In the genomic region with DNA sequence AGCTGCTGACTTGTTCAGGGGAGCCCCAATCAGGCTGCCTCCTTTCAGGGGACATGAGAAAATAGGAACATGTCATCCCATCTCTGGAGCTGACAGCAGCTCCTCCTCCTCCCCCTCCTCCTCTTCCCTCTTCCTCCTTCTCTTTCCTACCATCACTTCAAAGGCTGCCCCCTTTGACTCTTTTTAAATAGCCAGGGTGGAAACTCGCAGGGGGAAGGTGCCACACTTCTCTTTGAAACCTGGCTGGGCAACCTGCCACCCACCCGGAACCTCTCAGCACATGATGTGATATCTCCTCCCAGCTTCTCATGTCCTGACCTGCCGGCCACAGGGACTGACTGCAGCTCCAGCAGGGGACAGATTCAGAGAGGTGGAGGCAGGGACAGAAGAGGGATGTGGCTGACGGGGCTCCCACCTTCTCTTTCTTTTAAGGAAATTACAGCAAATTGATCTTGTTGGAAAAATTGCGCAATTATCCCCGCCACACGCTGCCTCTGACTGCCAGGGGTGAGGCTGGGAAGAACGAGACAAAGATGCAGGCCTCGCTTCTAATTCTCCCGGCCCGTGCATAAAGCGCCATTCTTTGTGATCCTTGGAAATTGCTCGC, we compare ENCODE assay signal across 12 mouse cellular contexts.
A peak's percentile ranks its signal among the peaks of the same experiment; 100 is the strongest.
DNase-seq lines count a peak whose midpoint lies in the region; ATAC-seq and TF ChIP-seq lines count a peak whose summit lies in the region.
"Had no signal": no experiment of that assay in that cellular context is flagged by ENCODE, and none has a peak within 500 bp of the region (broad histone marks: within the 10 kb centered on the region; RNA-seq: fewer than 3 reads in every experiment).

No protein-coding gene starts in this region.

- H3K27me3 ChIP-seq in lung, embryonic 14.5 days (ENCODE audit: insufficient read depth, low read length), result no peaks in the 10 kb centered on the region
- H3K27me3 ChIP-seq in forebrain, embryonic 10.5 days (ENCODE audit: poor library complexity, severe bottlenecking), result no peaks in the 10 kb centered on the region
- H3K27me3 ChIP-seq in hindbrain, embryonic 12.5 days, result peaks cover 9% of the 10 kb centered on the region; the same call in 1 of the 2 replicates
- H3K27me3 ChIP-seq in neural tube, embryonic 15.5 days (replicated peaks), result 0 out of 2 replicates have a peak, but pooled peaks cover 3% of the 10 kb centered on the region
- H3K27me3 ChIP-seq: limb, embryonic 12.5 days had no signal

- no peak overlapping the region for H3K9ac ChIP-seq in lung, embryonic 14.5 days
- H3K9ac ChIP-seq in hindbrain, embryonic 12.5 days, result peak overlapping the region; percentile 15
- H3K9ac ChIP-seq in neural tube, embryonic 15.5 days (replicated peaks), result no peak overlapping the region
- H3K9ac ChIP-seq: limb, embryonic 12.5 days had no signal

- H3K36me3 ChIP-seq in lung, embryonic 14.5 days (ENCODE audit: insufficient read depth), result no peaks in the 10 kb centered on the region
- no peaks in the 10 kb centered on the region for H3K36me3 ChIP-seq in forebrain, embryonic 10.5 days (replicated peaks)
- no peaks in the 10 kb centered on the region for H3K36me3 ChIP-seq in hindbrain, embryonic 12.5 days
- H3K36me3 ChIP-seq in neural tube, embryonic 15.5 days, result no peaks in the 10 kb centered on the region
- H3K36me3 ChIP-seq: limb, embryonic 12.5 days had no signal

- peak; percentile 34 for DNase-seq in lung, embryonic 14.5 days
- no peak for DNase-seq in lung, postnatal 14 days
- DNase-seq in forebrain, embryonic 10.5 days (ENCODE audit: extremely low spot score, low spot score), result peak; percentile 26
- DNase-seq in thymus, postnatal 36 days, result no peak
- no peak for DNase-seq in adrenal gland, postnatal 4 days (ENCODE audit: low spot score in 2 of 2)
- DNase-seq: heart, adult 18-20 months; layer of hippocampus, adult 9-11 months had no signal

- H3K4me2 ChIP-seq in lung, embryonic 14.5 days, result no peak overlapping the region
- H3K4me2 ChIP-seq in hindbrain, embryonic 12.5 days (replicated peaks), result peak overlapping the region; percentile 30
- H3K4me2 ChIP-seq in neural tube, embryonic 15.5 days, result peak overlapping the region; percentile 0; the same call in 1 of the 2 replicates
- H3K4me2 ChIP-seq: limb, embryonic 12.5 days had no signal

- H3K4me1 ChIP-seq in lung, embryonic 14.5 days (ENCODE audit: insufficient read depth), result 0 out of 2 replicates have a peak, but pooled peaks cover 5% of the 10 kb centered on the region
- peaks cover 14% of the 10 kb centered on the region for H3K4me1 ChIP-seq in forebrain, embryonic 10.5 days
- peaks cover 15% of the 10 kb centered on the region for H3K4me1 ChIP-seq in hindbrain, embryonic 12.5 days
- H3K4me1 ChIP-seq in neural tube, embryonic 15.5 days, result peaks cover 9% of the 10 kb centered on the region
- H3K4me1 ChIP-seq: limb, embryonic 12.5 days had no signal

- no peak for ATAC-seq in lung, embryonic 14.5 days (ENCODE audit: insufficient read depth)
- ATAC-seq in hindbrain, embryonic 12.5 days (ENCODE audit: low FRiP score), result no peak
- no peak for ATAC-seq in neural tube, embryonic 15.5 days (ENCODE audit: low FRiP score)
- ATAC-seq: intestine, embryonic 16.5 days had no signal

- WGBS in lung, embryonic 14.5 days, result 31% methylated on average over 13 of the region's 13 CpGs
- WGBS in forebrain, embryonic 10.5 days, result 28% methylated on average over 13 of the region's 13 CpGs
- 23% methylated on average over 13 of the region's 13 CpGs for WGBS in hindbrain, embryonic 12.5 days
- WGBS in neural tube, embryonic 15.5 days, result 20% methylated on average over 13 of the region's 13 CpGs

- H3K4me3 ChIP-seq in lung, embryonic 14.5 days (ENCODE audit: low read depth, low read length), result no peak overlapping the region
- H3K4me3 ChIP-seq in forebrain, embryonic 10.5 days, result peak overlapping the region; percentile 18; the same call in 1 of the 2 replicates
- no peak overlapping the region for H3K4me3 ChIP-seq in hindbrain, embryonic 12.5 days
- no peak overlapping the region for H3K4me3 ChIP-seq in neural tube, embryonic 15.5 days (replicated peaks)
- H3K4me3 ChIP-seq: limb, embryonic 12.5 days; myocyte had no signal

- no peak overlapping the region for H3K27ac ChIP-seq in lung, embryonic 14.5 days (ENCODE audit: low read depth)
- peak overlapping the region; percentile 70 for H3K27ac ChIP-seq in forebrain, embryonic 10.5 days
- no peak overlapping the region for H3K27ac ChIP-seq in hindbrain, embryonic 12.5 days
- no peak overlapping the region for H3K27ac ChIP-seq in neural tube, embryonic 15.5 days (replicated peaks)
- H3K27ac ChIP-seq: limb, embryonic 12.5 days had no signal

- no peak for TF ChIP-seq CTCF in lung, embryonic 14.5 days (IDR thresholded peaks at IDR 0.05; ENCODE audit: low read depth)

- no peaks in the 10 kb centered on the region for H3K9me3 ChIP-seq in lung, embryonic 14.5 days (ENCODE audit: low read depth, low read length)
- no peaks in the 10 kb centered on the region for H3K9me3 ChIP-seq in forebrain, embryonic 10.5 days
- H3K9me3 ChIP-seq in hindbrain, embryonic 12.5 days (replicated peaks), result no peaks in the 10 kb centered on the region
- no peaks in the 10 kb centered on the region for H3K9me3 ChIP-seq in neural tube, embryonic 15.5 days (replicated peaks)
- H3K9me3 ChIP-seq: limb, embryonic 12.5 days had no signal

Comparison
In these comparisons a context has a peak if more than half of its experiments do, and no peak if none do; other contexts are left out.
1. DNase-seq: peak in lung, embryonic 14.5 days (single experiment) and forebrain, embryonic 10.5 days (single experiment); none in lung, postnatal 14 days (single experiment), thymus, postnatal 36 days (0 of 2) and adrenal gland, postnatal 4 days (0 of 2).